Mouse (Mus musculus): ENCODE measurements around the gene Rab25. TPM values are rescaled to one million over a fixed set of nuclear protein-coding genes. Genes with fewer than 3 reads are reported as not detected.

Rab25 gene
- polyA plus RNA-seq, 1 experiment from 2014 or later = 55.6 TPM

GRCm38 (mm10) chr3:88533706-88534105 lies 14.4 kb downstream of the Rab25 start:
- peaks cover 37% of the 10 kb centered on the region for H3K36me3 ChIP-seq (ENCODE audit: control insufficient read depth, insufficient read depth, low read length)
- peak overlapping the region; percentile 97 for H3K27ac ChIP-seq (ENCODE audit: low read depth)
- ATAC-seq (replicated peaks; ENCODE audit: low FRiP score, low TSS enrichment, low read depth) (no peak), DNase-seq (ENCODE audit: low spot score) (no peak)
- peaks cover 65% of the 10 kb centered on the region for H3K4me1 ChIP-seq (replicated peaks; ENCODE audit: control insufficient read depth, insufficient read depth, low read length)
- H3K4me2 ChIP-seq (ENCODE audit: low read length) = peak overlapping the region; percentile 96
- no peaks in the 10 kb centered on the region for H3K9me3 ChIP-seq (ENCODE audit: control insufficient read depth, low read length)
- WGBS = 2% methylated on average over 5 of the region's 5 CpGs
- H3K9ac ChIP-seq (ENCODE audit: low read length) = peak overlapping the region; percentile 96
- peak overlapping the region; percentile 97 for H3K4me3 ChIP-seq (ENCODE audit: low read depth, low read length)
- no peaks in the 10 kb centered on the region for H3K27me3 ChIP-seq (replicated peaks; ENCODE audit: control insufficient read depth, insufficient read depth, low read length)

- H3K4me1 ChIP-seq (replicated peaks; ENCODE audit: control insufficient read depth, insufficient read depth, low read length) = peaks cover 64% of the 10 kb centered on the region
- peak; percentile 18 for ATAC-seq (replicated peaks; ENCODE audit: low FRiP score, low TSS enrichment, low read depth)
Observed at GRCm38 (mm10) chr3:88532689-88533511, 15.2 kb downstream of the Rab25 start.

GRCm38 (mm10) chr3:88532299-88532674 lies 15.8 kb downstream of the Rab25 start, which contains the start of gene Mex3a:
Gene Mex3a, plus strand, starts transcription at chr3:88532395.
- Histone ChIP-seq H3K4me2 (ENCODE audit: low read length) (peak within 1 kb of the TSS; percentile 96), H3K27ac (ENCODE audit: low read depth) (peak within 1 kb of the TSS; percentile 97), H3K4me3 (ENCODE audit: low read depth, low read length) (peak within 1 kb of the TSS; percentile 97), H3K9me3 (ENCODE audit: control insufficient read depth, low read length) (no peaks in the 10 kb centered on the region), H3K4me1 (replicated peaks; ENCODE audit: control insufficient read depth, insufficient read depth, low read length) (peaks cover 64% of the 10 kb centered on the region), H3K36me3 (ENCODE audit: control insufficient read depth, insufficient read depth, low read length) (peaks cover 23% of the 10 kb centered on the region), H3K27me3 (replicated peaks; ENCODE audit: control insufficient read depth, insufficient read depth, low read length) (no peaks in the 10 kb centered on the region), H3K9ac (ENCODE audit: low read length) (peak within 1 kb of the TSS; percentile 96)
- ATAC-seq (replicated peaks; ENCODE audit: low FRiP score, low TSS enrichment, low read depth) = no peak
- WGBS = 0% methylated on average over 10 of the region's 31 CpGs
- no peak for DNase-seq (ENCODE audit: low spot score)

More at GRCm38 (mm10) chr3:88532689-88533511, 15.2 kb downstream of the Rab25 start:
- peak overlapping the region; percentile 96 for H3K4me2 ChIP-seq (ENCODE audit: low read length)
- peaks cover 29% of the 10 kb centered on the region for H3K36me3 ChIP-seq (ENCODE audit: control insufficient read depth, insufficient read depth, low read length)
- peak overlapping the region; percentile 97 for H3K4me3 ChIP-seq (ENCODE audit: low read depth, low read length)
- WGBS = under 1% methylated on average over 36 of the region's 40 CpGs
- H3K27ac ChIP-seq (ENCODE audit: low read depth) = peak overlapping the region; percentile 97
- H3K9me3 ChIP-seq (ENCODE audit: control insufficient read depth, low read length) = no peaks in the 10 kb centered on the region
- H3K27me3 ChIP-seq (replicated peaks; ENCODE audit: control insufficient read depth, insufficient read depth, low read length) = no peaks in the 10 kb centered on the region
- peak; percentile 81 for DNase-seq (ENCODE audit: low spot score)
- peak overlapping the region; percentile 96 for H3K9ac ChIP-seq (ENCODE audit: low read length)

GRCm38 (mm10) chr3:88531348-88532298 lies 16.5 kb downstream of the Rab25 start:
- Histone ChIP-seq H3K9me3 (ENCODE audit: control insufficient read depth, low read length) (no peaks in the 10 kb centered on the region), H3K4me1 (replicated peaks; ENCODE audit: control insufficient read depth, insufficient read depth, low read length) (peaks cover 60% of the 10 kb centered on the region), H3K27ac (ENCODE audit: low read depth) (peak overlapping the region; percentile 97), H3K9ac (ENCODE audit: low read length) (peak overlapping the region; percentile 96), H3K4me2 (ENCODE audit: low read length) (peak overlapping the region; percentile 96), H3K27me3 (replicated peaks; ENCODE audit: control insufficient read depth, insufficient read depth, low read length) (no peaks in the 10 kb centered on the region), H3K4me3 (ENCODE audit: low read depth, low read length) (peak overlapping the region; percentile 97), H3K36me3 (ENCODE audit: control insufficient read depth, insufficient read depth, low read length) (peaks cover 16% of the 10 kb centered on the region)
- peak; percentile 97 for DNase-seq (ENCODE audit: low spot score)
- ATAC-seq (replicated peaks; ENCODE audit: low FRiP score, low TSS enrichment, low read depth) = peak; percentile 81
- WGBS = under 1% methylated on average over 59 of the region's 63 CpGs

GRCm38 (mm10) chr3:88530082-88530864 lies 17.8 kb downstream of the Rab25 start:
- Histone ChIP-seq H3K4me2 (ENCODE audit: low read length) (peak overlapping the region; percentile 96), H3K27me3 (replicated peaks; ENCODE audit: control insufficient read depth, insufficient read depth, low read length) (no peaks in the 10 kb centered on the region), H3K4me1 (replicated peaks; ENCODE audit: control insufficient read depth, insufficient read depth, low read length) (peaks cover 56% of the 10 kb centered on the region), H3K36me3 (ENCODE audit: control insufficient read depth, insufficient read depth, low read length) (peaks cover 6% of the 10 kb centered on the region), H3K9me3 (ENCODE audit: control insufficient read depth, low read length) (no peaks in the 10 kb centered on the region), H3K27ac (ENCODE audit: low read depth) (peak overlapping the region; percentile 97), H3K9ac (ENCODE audit: low read length) (peak overlapping the region; percentile 96), H3K4me3 (ENCODE audit: low read depth, low read length) (peak overlapping the region; percentile 97)
- WGBS = 13% methylated on average over 11 of the region's 11 CpGs
- no peak for ATAC-seq (replicated peaks; ENCODE audit: low FRiP score, low TSS enrichment, low read depth)
- DNase-seq (ENCODE audit: low spot score) = no peak

- Histone ChIP-seq H3K9me3 (ENCODE audit: control insufficient read depth, low read length) (no peaks in the 10 kb centered on the region), H3K4me1 (replicated peaks; ENCODE audit: control insufficient read depth, insufficient read depth, low read length) (peaks cover 48% of the 10 kb centered on the region), H3K4me3 (ENCODE audit: low read depth, low read length) (peak overlapping the region; percentile 97), H3K27ac (ENCODE audit: low read depth) (peak overlapping the region; percentile 97; the same call in 1 of the 2 replicates), H3K36me3 (ENCODE audit: control insufficient read depth, insufficient read depth, low read length) (peaks cover 11% of the 10 kb centered on the region), H3K9ac (ENCODE audit: low read length) (peak overlapping the region; percentile 96), H3K4me2 (ENCODE audit: low read length) (peak overlapping the region; percentile 96), H3K27me3 (replicated peaks; ENCODE audit: control insufficient read depth, insufficient read depth, low read length) (no peaks in the 10 kb centered on the region)
- WGBS = 33% methylated on average over 7 of the region's 7 CpGs
- DNase-seq (ENCODE audit: low spot score) (no peak), ATAC-seq (replicated peaks; ENCODE audit: low FRiP score, low TSS enrichment, low read depth) (no peak)
Observed at GRCm38 (mm10) chr3:88529204-88530000, 18.7 kb downstream of the Rab25 start.

GRCm38 (mm10) chr3:88528646-88529045 lies 19.5 kb downstream of the Rab25 start:
- Histone ChIP-seq H3K4me3 (ENCODE audit: low read depth, low read length) (no peak overlapping the region), H3K27me3 (replicated peaks; ENCODE audit: control insufficient read depth, insufficient read depth, low read length) (no peaks in the 10 kb centered on the region), H3K4me1 (replicated peaks; ENCODE audit: control insufficient read depth, insufficient read depth, low read length) (peaks cover 40% of the 10 kb centered on the region), H3K36me3 (ENCODE audit: control insufficient read depth, insufficient read depth, low read length) (peaks cover 13% of the 10 kb centered on the region), H3K4me2 (ENCODE audit: low read length) (no peak overlapping the region), H3K9ac (ENCODE audit: low read length) (no peak overlapping the region), H3K27ac (ENCODE audit: low read depth) (no peak overlapping the region), H3K9me3 (ENCODE audit: control insufficient read depth, low read length) (no peaks in the 10 kb centered on the region)
- ATAC-seq (replicated peaks; ENCODE audit: low FRiP score, low TSS enrichment, low read depth) (no peak), DNase-seq (ENCODE audit: low spot score) (no peak)
- 85% methylated on average over 11 of the region's 11 CpGs for WGBS
